Mouse (Mus musculus): ENCODE measurements around the gene Kif16b. TPM values are rescaled to one million over a fixed set of nuclear protein-coding genes. Genes with fewer than 3 reads are reported as not detected.

The Kif16b gene
- total and polyA plus RNA-seq, 3 experiments = 7.8 to 9.5 (median 8.0) TPM

- no peaks in the 10 kb centered on the region for H3K36me3 ChIP-seq (replicated peaks in 1 of 2; ENCODE audit: control insufficient read depth in 1 of 2, insufficient read depth in 1 of 2, low read length in 1 of 2)
- H3K9ac ChIP-seq (ENCODE audit: insufficient read depth, low read depth) = no peak overlapping the region
- TF ChIP-seq KAT2A (IDR thresholded peaks at IDR 0.05; ENCODE audit: insufficient replicate concordance, low read length) (no peak), IRF4 (IDR thresholded peaks at IDR 0.05; ENCODE audit: low read depth, low read length) (no peak)
- no peaks in the 10 kb centered on the region for H3K79me2 ChIP-seq (replicated peaks; ENCODE audit: control insufficient read depth, extremely low read depth, insufficient read depth, poor library complexity, severe bottlenecking)
- dilution Hi-C loops (cut with MboI; ENCODE audit: extremely low pct_ligation_motif_present, extremely low pct_unique_long_range_greater_than_20kb, low sequenced_read_pairs) (no loop called here), in situ Hi-C loops (cut with MboI; ENCODE audit: low pct_ligation_motif_present, low pct_unique_long_range_greater_than_20kb, low sequenced_read_pairs) (no loop called here)
- no peak for DNase-seq (ENCODE audit: extremely low read depth)
- no peak overlapping the region for H3K4me3 ChIP-seq (replicated peaks in 1 of 3; ENCODE audit: low read depth in 2 of 3, low read length in 2 of 3, poor library complexity in 1 of 3)
- no peak overlapping the region for H3K27ac ChIP-seq (ENCODE audit: insufficient read depth, low read depth)
- H3K4me1 ChIP-seq (ENCODE audit: control insufficient read depth in 1 of 2, insufficient read depth in 2 of 2) = peaks cover 5 to 11% of the 10 kb centered on the region in 2 experiments; a peak in 3 of 4 replicates
- H3K27me3 ChIP-seq (replicated peaks) = no peaks in the 10 kb centered on the region
- H3K9me3 ChIP-seq (replicated peaks; ENCODE audit: low read length) = no peaks in the 10 kb centered on the region
- no peak overlapping the region for H3K4me2 ChIP-seq (ENCODE audit: insufficient read depth, low read depth, poor library complexity, severe bottlenecking)
Measured at GRCm38 (mm10) chr2:142720174-142720573, 181.2 kb downstream of the Kif16b start.

DNA sequence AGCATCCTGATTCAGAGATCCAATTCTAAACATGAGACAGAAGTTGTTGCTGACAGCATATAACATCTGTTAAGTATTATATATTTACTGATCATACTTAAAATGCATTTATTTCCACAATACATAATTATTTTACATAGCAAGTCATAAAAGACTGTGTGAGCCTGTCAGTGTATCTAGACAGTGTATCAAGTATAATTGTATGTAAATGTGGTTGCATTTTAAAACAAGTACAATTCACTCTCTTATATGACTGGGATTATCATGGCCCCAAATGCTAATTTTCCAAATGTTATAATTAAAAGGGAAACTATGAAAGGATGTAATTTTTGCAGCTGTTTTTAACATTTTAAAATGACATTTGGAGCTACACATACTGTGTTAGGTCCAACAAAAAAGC lies 182.3 kb downstream of the Kif16b start:
- Histone ChIP-seq H3K9ac (ENCODE audit: insufficient read depth, low read depth) (no peak overlapping the region), H3K4me1 (ENCODE audit: control insufficient read depth in 1 of 2, insufficient read depth in 2 of 2) (peaks cover 5 to 11% of the 10 kb centered on the region in 2 experiments; a peak in 3 of 4 replicates), H3K36me3 (replicated peaks in 1 of 2; ENCODE audit: control insufficient read depth in 1 of 2, insufficient read depth in 1 of 2, low read length in 1 of 2) (no peaks in the 10 kb centered on the region), H3K9me3 (replicated peaks; ENCODE audit: low read length) (no peaks in the 10 kb centered on the region), H3K4me2 (ENCODE audit: insufficient read depth, low read depth, poor library complexity, severe bottlenecking) (no peak overlapping the region), H3K27me3 (replicated peaks) (no peaks in the 10 kb centered on the region), H3K4me3 (replicated peaks in 1 of 3; ENCODE audit: low read depth in 2 of 3, low read length in 2 of 3, poor library complexity in 1 of 3) (no peak overlapping the region), H3K27ac (ENCODE audit: insufficient read depth, low read depth) (no peak overlapping the region), H3K79me2 (replicated peaks; ENCODE audit: control insufficient read depth, extremely low read depth, insufficient read depth, poor library complexity, severe bottlenecking) (no peaks in the 10 kb centered on the region)
- dilution Hi-C loops (cut with MboI; ENCODE audit: extremely low pct_ligation_motif_present, extremely low pct_unique_long_range_greater_than_20kb, low sequenced_read_pairs) (no loop called here), in situ Hi-C loops (cut with MboI; ENCODE audit: low pct_ligation_motif_present, low pct_unique_long_range_greater_than_20kb, low sequenced_read_pairs) (no loop called here)
- no peak for TF ChIP-seq UBTF (IDR thresholded peaks at IDR 0.05; ENCODE audit: low read depth, low read length)
- DNase-seq (ENCODE audit: extremely low read depth) = no peak

DNA sequence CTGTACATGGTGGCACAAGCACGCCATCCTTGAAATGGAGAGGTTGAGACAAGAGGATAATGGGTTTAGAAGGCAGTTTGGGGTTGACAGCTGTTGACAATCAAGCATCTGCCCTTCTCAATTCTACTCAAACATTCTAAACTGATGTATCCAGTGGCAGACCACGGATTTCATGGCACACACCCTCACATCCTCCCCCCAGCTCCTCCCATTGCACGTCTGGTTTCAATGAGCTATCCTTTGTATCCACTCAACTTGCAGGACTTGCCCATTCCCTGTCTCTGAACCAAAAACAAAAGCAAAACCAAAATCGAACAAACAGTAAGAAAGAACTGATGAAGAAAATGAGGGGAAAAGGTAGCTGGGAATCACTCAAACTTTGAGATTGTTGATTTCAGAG lies 183.7 kb downstream of the Kif16b start:
- H3K4me3 ChIP-seq (replicated peaks in 1 of 3; ENCODE audit: low read depth in 2 of 3, low read length in 2 of 3, poor library complexity in 1 of 3) = no peak overlapping the region
- dilution Hi-C loops (cut with MboI; ENCODE audit: extremely low pct_ligation_motif_present, extremely low pct_unique_long_range_greater_than_20kb, low sequenced_read_pairs) = no loop called here
- in situ Hi-C loops (cut with MboI; ENCODE audit: low pct_ligation_motif_present, low pct_unique_long_range_greater_than_20kb, low sequenced_read_pairs) = no loop called here

More for the DNA sequence above, 183.7 kb downstream of the Kif16b start:
- TF ChIP-seq ZNF384 (IDR thresholded peaks at IDR 0.05; ENCODE audit: low read depth, low read length) (no peak), MYC (IDR thresholded peaks at IDR 0.05; ENCODE audit: low read depth, low read length) (no peak), ZC3H11A (IDR thresholded peaks at IDR 0.05; ENCODE audit: low read depth, low read length) (no peak), RAD21 (IDR thresholded peaks at IDR 0.05; ENCODE audit: low read depth, low read length) (no peak), JUN (IDR thresholded peaks at IDR 0.05; ENCODE audit: insufficient read depth, low read depth, low read length) (no peak), IRF4 (IDR thresholded peaks at IDR 0.05; ENCODE audit: low read depth, low read length) (no peak), ELF1 (IDR thresholded peaks at IDR 0.05; ENCODE audit: low read depth, low read length) (no peak), BHLHE40 (IDR thresholded peaks at IDR 0.05; ENCODE audit: low read depth, low read length) (no peak), JUND (conservative IDR thresholded peaks at IDR 0.05; ENCODE audit: low read depth, low read length) (no peak), TBP (conservative IDR thresholded peaks at IDR 0.05; ENCODE audit: low read depth, low read length) (no peak), CHD1 (IDR thresholded peaks at IDR 0.05; ENCODE audit: low read depth, low read length) (no peak), RCOR1 (conservative IDR thresholded peaks at IDR 0.05; ENCODE audit: low read depth, low read length) (no peak), PAX5 (IDR thresholded peaks at IDR 0.05; ENCODE audit: low read length) (no peak), SIN3A (IDR thresholded peaks at IDR 0.05; ENCODE audit: low read length) (no peak), POLR2AphosphoS2 (IDR thresholded peaks at IDR 0.05; ENCODE audit: low read depth, low read length) (no peak), EP300 (IDR thresholded peaks at IDR 0.05; ENCODE audit: low read length) (no peak), MEF2A (IDR thresholded peaks at IDR 0.05; ENCODE audit: borderline replicate concordance, low read depth, low read length) (no peak), USF2 (conservative IDR thresholded peaks at IDR 0.05; ENCODE audit: low read depth, low read length) (no peak), TCF12 (IDR thresholded peaks at IDR 0.05; ENCODE audit: low read depth, low read length) (no peak), HCFC1 (IDR thresholded peaks at IDR 0.05; ENCODE audit: low read depth, low read length) (no peak)
- peaks cover 0 to 3% of the 10 kb centered on the region in 2 experiments for H3K36me3 ChIP-seq (replicated peaks in 1 of 2; ENCODE audit: control insufficient read depth in 1 of 2, insufficient read depth in 1 of 2, low read length in 1 of 2)
- H3K27ac ChIP-seq (ENCODE audit: insufficient read depth, low read depth) = no peak overlapping the region
- H3K4me2 ChIP-seq (ENCODE audit: insufficient read depth, low read depth, poor library complexity, severe bottlenecking) = no peak overlapping the region
- H3K9ac ChIP-seq (ENCODE audit: insufficient read depth, low read depth) = no peak overlapping the region
- H3K4me1 ChIP-seq (ENCODE audit: control insufficient read depth in 1 of 2, insufficient read depth in 2 of 2) = peaks cover 5 to 11% of the 10 kb centered on the region in 2 experiments; a peak in 3 of 4 replicates
- H3K27me3 ChIP-seq (replicated peaks) = no peaks in the 10 kb centered on the region
- H3K79me2 ChIP-seq (replicated peaks; ENCODE audit: control insufficient read depth, extremely low read depth, insufficient read depth, poor library complexity, severe bottlenecking) = no peaks in the 10 kb centered on the region
- no peaks in the 10 kb centered on the region for H3K9me3 ChIP-seq (replicated peaks; ENCODE audit: low read length)
- no peak for DNase-seq (ENCODE audit: extremely low read depth)

All from CH12.LX (cell line).